Mouse (Mus musculus) forebrain, embryonic 16.5 days (tissue): ENCODE results near the gene Olfr888. TPM values are rescaled to one million over a fixed set of nuclear protein-coding genes. Genes with fewer than 3 reads are reported as not detected.

Experiments used
- ATAC-seq: fragments of 200-750 bp; cut with Nextera tagmentation; 2 replicates; pipeline ENCODE4 v1.8.0; 2017; ENCODE audit warnings: mild to moderate bottlenecking, moderate library complexity
- H3K27ac ChIP-seq: fragments of 300-500 bp; sonication (generic); 2 replicates; pipeline ENCODE4 v1.5.1; 2014; ENCODE audit warnings: low read length, control low read depth
- H3K27me3 ChIP-seq: fragments of 300-500 bp; sonication (generic); replicated peaks from 2 replicates; pipeline ENCODE4 v1.6.1; 2014; ENCODE audit warnings: low read length; ENCODE audit not compliant: control insufficient read depth, insufficient read depth
- H3K36me3 ChIP-seq: fragments of 300-500 bp; sonication (generic); 2 replicates; pipeline ENCODE4 v1.6.1; 2014; ENCODE audit not compliant: control insufficient read depth, insufficient read depth
- H3K4me1 ChIP-seq: fragments of 300-500 bp; sonication (generic); replicated peaks from 2 replicates; pipeline ENCODE4 v1.6.1; 2014; ENCODE audit warnings: low read length; ENCODE audit not compliant: control insufficient read depth, insufficient read depth
- H3K4me2 ChIP-seq: fragments of 300-500 bp; sonication (generic); 2 replicates; pipeline ENCODE4 v1.6.1; 2014; ENCODE audit warnings: mild to moderate bottlenecking, low read length, control low read depth
- H3K4me3 ChIP-seq: fragments of 300-500 bp; sonication (generic); replicated peaks from 2 replicates; pipeline ENCODE4 v1.5.1; 2014; ENCODE audit warnings: mild to moderate bottlenecking, low read length, control low read depth
- H3K9ac ChIP-seq: fragments of 300-500 bp; sonication (generic); replicated peaks from 2 replicates; pipeline ENCODE4 v1.6.1; 2014; ENCODE audit warnings: low read depth, low read length, control low read depth
- H3K9me3 ChIP-seq: fragments of 300-500 bp; sonication (generic); 2 replicates; pipeline ENCODE4 v1.6.1; 2016; ENCODE audit warnings: low read length; ENCODE audit not compliant: control insufficient read depth
- WGBS: fragments of 180-500 bp; shearing (Covaris S2); extraction: QIAGEN DNeasy Blood & Tissue Kit; methylation state at CpG from one replicate; pipeline ENCODE4 v1.1.7; 2014; 5-methylcytosine and 5-hydroxymethylcytosine counted together
- polyA plus RNA-seq: library from polyadenylated mRNA; unstranded; fragments of >200 nt; fragmentation: Nextera tagmentation; extraction: Ambion mirVana; gene quantifications from 2 replicates; pipeline ENCODE4 v1.2.1, GENCODE M21; 2015

The Olfr888 gene
- polyA plus RNA-seq, result not detected in 2 replicates

- no peaks in the 10 kb centered on the region for H3K36me3 ChIP-seq
- H3K9ac ChIP-seq, result no peak within 1 kb of the TSS
- H3K27me3 ChIP-seq, result no peaks in the 10 kb centered on the region
- no peak within 1 kb of the TSS for H3K27ac ChIP-seq
- 79% methylated on average over 1 of the region's 1 CpGs for WGBS
- no peak within 1 kb of the TSS for H3K4me2 ChIP-seq
- no peaks in the 10 kb centered on the region for H3K4me1 ChIP-seq
- H3K9me3 ChIP-seq, result no peaks in the 10 kb centered on the region
- no peak within 1 kb of the TSS for H3K4me3 ChIP-seq
- no peak for ATAC-seq
Measured at GRCm38 (mm10) chr9:38107828-38108227, at the start of gene Olfr888. Gene Olfr888 (plus strand): TSS chr9:38108128.

GRCm38 (mm10) chr9:38061022-38061421 is 46.9 kb upstream of the Olfr888 start, which contains the start of gene Olfr885:
Gene Olfr885 (plus strand): TSS chr9:38061322.
- H3K4me3 ChIP-seq, result no peak within 1 kb of the TSS
- no peak within 1 kb of the TSS for H3K9ac ChIP-seq
- H3K36me3 ChIP-seq, result no peaks in the 10 kb centered on the region
- H3K9me3 ChIP-seq, result no peaks in the 10 kb centered on the region
- H3K27me3 ChIP-seq, result no peaks in the 10 kb centered on the region
- H3K27ac ChIP-seq, result no peak within 1 kb of the TSS
- no peak within 1 kb of the TSS for H3K4me2 ChIP-seq
- WGBS, result 92% methylated on average over 3 of the region's 3 CpGs
- H3K4me1 ChIP-seq, result no peaks in the 10 kb centered on the region
- no peak for ATAC-seq

GRCm38 (mm10) chr9:38083772-38084171 is 24.2 kb upstream of the Olfr888 start, which contains the start of gene Olfr887:
Gene Olfr887 (plus strand): TSS chr9:38084072.
- Histone ChIP-seq H3K4me2 (no peak within 1 kb of the TSS), H3K4me1 (no peaks in the 10 kb centered on the region), H3K27me3 (no peaks in the 10 kb centered on the region), H3K27ac (no peak within 1 kb of the TSS), H3K4me3 (no peak within 1 kb of the TSS), H3K36me3 (no peaks in the 10 kb centered on the region), H3K9me3 (no peaks in the 10 kb centered on the region), H3K9ac (no peak within 1 kb of the TSS)
- ATAC-seq, result no peak
- 85% methylated on average over 1 of the region's 1 CpGs for WGBS

GRCm38 (mm10) chr9:38114898-38115297 is 7.0 kb downstream of the Olfr888 start, which contains the start of gene Olfr889:
Gene Olfr889 (plus strand): TSS chr9:38115198.
- no peak within 1 kb of the TSS for H3K9ac ChIP-seq
- no peak within 1 kb of the TSS for H3K27ac ChIP-seq
- H3K36me3 ChIP-seq, result no peaks in the 10 kb centered on the region
- H3K4me3 ChIP-seq, result no peak within 1 kb of the TSS
- H3K27me3 ChIP-seq, result no peaks in the 10 kb centered on the region
- no peak within 1 kb of the TSS for H3K4me2 ChIP-seq
- no peaks in the 10 kb centered on the region for H3K9me3 ChIP-seq
- no peak for ATAC-seq
- no peaks in the 10 kb centered on the region for H3K4me1 ChIP-seq

GRCm38 (mm10) chr9:38142217-38142616 is 34.3 kb downstream of the Olfr888 start, which contains the start of gene Olfr890:
Gene Olfr890 (plus strand): TSS chr9:38142517.
- Histone ChIP-seq H3K4me3 (no peak within 1 kb of the TSS), H3K27ac (no peak within 1 kb of the TSS), H3K36me3 (no peaks in the 10 kb centered on the region), H3K9ac (no peak within 1 kb of the TSS), H3K4me2 (no peak within 1 kb of the TSS), H3K9me3 (no peaks in the 10 kb centered on the region), H3K4me1 (no peaks in the 10 kb centered on the region), H3K27me3 (no peaks in the 10 kb centered on the region)
- no peak for ATAC-seq

Other genes starting within 250 kb of the Olfr888 start
- not detected in 2 replicates for gene Olfr145, start 211.4 kb upstream of the Olfr888 start, polyA plus RNA-seq
- not detected in 2 replicates for gene Olfr878, start 190.3 kb upstream of the Olfr888 start, polyA plus RNA-seq
- gene Olfr881, start 116.3 kb upstream of the Olfr888 start, polyA plus RNA-seq, result not detected in 2 replicates
- gene Olfr883, start 82.3 kb upstream of the Olfr888 start, polyA plus RNA-seq, result not detected in 2 replicates
- gene Olfr884, start 61.6 kb upstream of the Olfr888 start, polyA plus RNA-seq, result not detected in 2 replicates
- not detected in 2 replicates for gene Olfr885, start 46.8 kb upstream of the Olfr888 start, polyA plus RNA-seq
- gene Olfr887, start 24.1 kb upstream of the Olfr888 start, polyA plus RNA-seq, result not detected in 2 replicates
- 0.05 TPM in 1 of 2 replicates, not detected in the other for gene Olfr889, start 7.1 kb downstream of the Olfr888 start, polyA plus RNA-seq
- not detected in 2 replicates for gene Olfr890, start 34.4 kb downstream of the Olfr888 start, polyA plus RNA-seq
- gene Olfr891, start 72.7 kb downstream of the Olfr888 start, polyA plus RNA-seq, result not detected in 2 replicates
- gene Olfr893, start 100.2 kb downstream of the Olfr888 start, polyA plus RNA-seq, result not detected in 2 replicates
- not detected in 2 replicates for gene Olfr894, start 109.9 kb downstream of the Olfr888 start, polyA plus RNA-seq
- gene Olfr143, start 144.6 kb downstream of the Olfr888 start, polyA plus RNA-seq, result not detected in 2 replicates
- gene Olfr895, start 159.7 kb downstream of the Olfr888 start, polyA plus RNA-seq, result not detected in 2 replicates
- not detected in 2 replicates for gene Olfr896-ps1, start 183.0 kb downstream of the Olfr888 start, polyA plus RNA-seq
- not detected in 2 replicates for gene Olfr25, start 220.9 kb downstream of the Olfr888 start, polyA plus RNA-seq
- not detected in 2 replicates for gene Olfr898, start 240.3 kb downstream of the Olfr888 start, polyA plus RNA-seq